Mouse (Mus musculus) limb, embryonic 12.5 days (tissue): ENCODE measurements around the gene Taar6. TPM values are rescaled to one million over a fixed set of nuclear protein-coding genes. Genes with fewer than 3 reads are reported as not detected.

Source experiments
- polyA plus RNA-seq: library from polyadenylated mRNA; unstranded; fragments of >200 nt; fragmentation: Nextera tagmentation; extraction: Ambion mirVana; gene quantifications from 2 replicates; pipeline ENCODE4 v1.2.1, GENCODE M21; 2016

The Taar6 gene
- polyA plus RNA-seq, 1 experiment from 2014 or later: not detected

Other genes starting within 250 kb of the Taar6 start
- 152 and 159 TPM in 2 replicates for gene Rps12, start 198.4 kb downstream of the Taar6 start, polyA plus RNA-seq
- 13.4 and 15.2 TPM in 2 replicates for gene Slc18b1, start 188.7 kb downstream of the Taar6 start, polyA plus RNA-seq
- gene Vnn3, start 134.2 kb downstream of the Taar6 start, polyA plus RNA-seq: not detected in 2 replicates
- gene Vnn1, start 91.0 kb downstream of the Taar6 start, polyA plus RNA-seq: 0.61 and 1.0 TPM in 2 replicates
- not detected in 2 replicates for gene Taar1, start 65.3 kb downstream of the Taar6 start, polyA plus RNA-seq
- not detected in 2 replicates for gene Taar2, start 47.1 kb downstream of the Taar6 start, polyA plus RNA-seq
- gene Taar3, start 36.1 kb downstream of the Taar6 start, polyA plus RNA-seq: not detected in 2 replicates
- not detected in 2 replicates for gene Taar4, start 25.2 kb downstream of the Taar6 start, polyA plus RNA-seq
- gene Taar5, start 14.9 kb downstream of the Taar6 start, polyA plus RNA-seq: not detected in 2 replicates
- gene Taar7a, start 7.8 kb upstream of the Taar6 start, polyA plus RNA-seq: not detected in 2 replicates
- gene Taar7b, start 14.3 kb upstream of the Taar6 start, polyA plus RNA-seq: not detected in 2 replicates
- not detected in 2 replicates for gene Taar7d, start 41.6 kb upstream of the Taar6 start, polyA plus RNA-seq
- not detected in 2 replicates for gene Taar7e, start 52.0 kb upstream of the Taar6 start, polyA plus RNA-seq
- not detected in 2 replicates for gene Taar7f, start 63.9 kb upstream of the Taar6 start, polyA plus RNA-seq
- gene Taar8a, start 90.9 kb upstream of the Taar6 start, polyA plus RNA-seq: not detected in 2 replicates
- gene Taar8b, start 106.6 kb upstream of the Taar6 start, polyA plus RNA-seq: not detected in 2 replicates
- gene Taar8c, start 116.3 kb upstream of the Taar6 start, polyA plus RNA-seq: not detected in 2 replicates
- gene Taar9, start 123.9 kb upstream of the Taar6 start, polyA plus RNA-seq: not detected in 2 replicates
- 52.0 and 57.9 TPM in 2 replicates for gene Stx7, start 163.7 kb upstream of the Taar6 start, polyA plus RNA-seq
- 19.7 and 20.3 TPM in 2 replicates for gene Moxd1, start 237.9 kb upstream of the Taar6 start, polyA plus RNA-seq